Comparison of ENCODE assay signal across 24 mouse cellular contexts in the genomic region with DNA sequence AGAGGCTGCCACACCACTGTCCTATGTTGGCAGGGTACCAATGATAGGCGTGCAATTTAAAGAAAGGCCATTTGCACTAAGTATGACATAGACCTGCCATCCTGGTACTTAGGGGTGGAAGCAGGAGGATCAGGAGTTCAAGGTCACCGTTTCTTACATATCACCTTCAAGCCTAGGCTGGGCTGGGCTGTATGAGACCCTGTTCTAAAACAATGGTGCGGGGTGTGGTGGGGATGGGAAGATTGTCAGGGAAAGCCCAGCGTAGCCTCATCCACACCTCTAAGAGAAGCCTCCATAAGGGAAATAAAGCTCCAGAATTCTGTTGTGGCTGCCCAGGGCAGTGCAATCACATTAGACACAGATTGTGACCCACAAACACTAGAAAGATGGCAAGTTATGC. TPM values are rescaled to one million over a fixed set of nuclear protein-coding genes. Genes with fewer than 3 reads are reported as not detected.
DNase-seq lines count a peak whose midpoint lies in the region; ATAC-seq and TF ChIP-seq lines count a peak whose summit lies in the region.
"Had no signal": no experiment of that assay in that cellular context is flagged by ENCODE, and none has a peak within 500 bp of the region (broad histone marks: within the 10 kb centered on the region; RNA-seq: fewer than 3 reads in every experiment).

No protein-coding gene starts in this region.

- H3K9me3 ChIP-seq in megakaryocyte, embryonic 14.5 days, result no peaks in the 10 kb centered on the region
- H3K9me3 ChIP-seq in ES-E14 (ENCODE audit: control insufficient read depth, insufficient read depth, low read depth, low read length), result no peaks in the 10 kb centered on the region
- H3K9me3 ChIP-seq in lung, postnatal 0 days (ENCODE audit: low read length), result no peaks in the 10 kb centered on the region
- H3K9me3 ChIP-seq in heart, embryonic 11.5 days (replicated peaks; ENCODE audit: control insufficient read depth, low read length), result no peaks in the 10 kb centered on the region
- H3K9me3 ChIP-seq: embryonic facial prominence, embryonic 12.5 days; embryonic facial prominence, embryonic 15.5 days; heart, embryonic 10.5 days; hindbrain, embryonic 13.5 days; intestine, embryonic 15.5 days had no signal

- in situ Hi-C loops in ES-E14 (cut with MboI; ENCODE audit: low sequenced_read_pairs in 2 of 2, unreplicated experiment in 2 of 2), result no loop called here

- no peaks in the 10 kb centered on the region for H3K27me3 ChIP-seq in megakaryocyte, embryonic 14.5 days (replicated peaks)
- H3K27me3 ChIP-seq in lung, postnatal 0 days (replicated peaks; ENCODE audit: insufficient read depth, low read length), result no peaks in the 10 kb centered on the region
- peaks cover 5% of the 10 kb centered on the region; the same call in 1 of the 2 replicates for H3K27me3 ChIP-seq in heart, embryonic 11.5 days (ENCODE audit: control insufficient read depth, insufficient read depth, low read length)
- H3K27me3 ChIP-seq: CH12.LX; embryonic facial prominence, embryonic 12.5 days; embryonic facial prominence, embryonic 15.5 days; hindbrain, embryonic 13.5 days; intestine, embryonic 15.5 days had no signal

- no peak for TF ChIP-seq CTCF in lung, postnatal 0 days (IDR thresholded peaks at IDR 0.05)

- DNase-seq in cerebellum, adult 9-10 months, result peak; percentile 12
- DNase-seq in cerebellum, postnatal 25 days, result no peak
- DNase-seq in ES-E14 (ENCODE audit: low read depth, low spot score) (peak; percentile 51), ZHBTc4 (ENCODE audit: low read depth, low spot score) (peak; percentile 87)
- no peak for DNase-seq in lung, postnatal 0 days (ENCODE audit: low spot score)
- DNase-seq: adrenal gland, adult 2 months; adrenal gland, postnatal 14 days; B cell, adult 2 months; forebrain, postnatal 0 days; gastrocnemius, postnatal 36 days; heart, adult 2 months; kidney, adult 11 months; kidney, adult 9 months had no signal

- peaks cover 76% of the 10 kb centered on the region for H3K36me3 ChIP-seq in megakaryocyte, embryonic 14.5 days (replicated peaks; ENCODE audit: low read length)
- no peaks in the 10 kb centered on the region for H3K36me3 ChIP-seq in ES-E14 (ENCODE audit: control insufficient read depth, insufficient read depth, low read length, poor library complexity, severe bottlenecking)
- no peaks in the 10 kb centered on the region for H3K36me3 ChIP-seq in lung, postnatal 0 days (ENCODE audit: insufficient read depth, low read length)
- H3K36me3 ChIP-seq in heart, embryonic 11.5 days (ENCODE audit: control insufficient read depth, insufficient read depth, low read length), result no peaks in the 10 kb centered on the region; the same call in 1 of the 2 replicates
- H3K36me3 ChIP-seq: embryonic facial prominence, embryonic 12.5 days; embryonic facial prominence, embryonic 15.5 days; hindbrain, embryonic 13.5 days; intestine, embryonic 15.5 days had no signal

- TF ChIP-seq EP300 in lung, postnatal 0 days (IDR thresholded peaks at IDR 0.05), result no peak

- ATAC-seq in megakaryocyte, adult 5-6 weeks (ENCODE audit: poor library complexity, severe bottlenecking), result no peak
- no peak for ATAC-seq in lung, postnatal 0 days
- no peak for ATAC-seq in heart, embryonic 11.5 days (replicated peaks; ENCODE audit: insufficient number of reproducible peaks, low FRiP score, low TSS enrichment)
- ATAC-seq: forebrain, embryonic 14.5 days; forebrain, postnatal 0 days; hindbrain, embryonic 16.5 days; intestine, embryonic 15.5 days had no signal

- peak overlapping the region; percentile 51 for H3K4me3 ChIP-seq in megakaryocyte, embryonic 14.5 days (replicated peaks)
- no peak overlapping the region for H3K4me3 ChIP-seq in ES-E14 (ENCODE audit: insufficient read depth in 1 of 2, low read depth in 1 of 2, low read length in 2 of 2, poor library complexity in 1 of 2, severe bottlenecking in 1 of 2)
- H3K4me3 ChIP-seq in lung, postnatal 0 days (ENCODE audit: low read depth, low read length), result no peak overlapping the region
- H3K4me3 ChIP-seq in heart, embryonic 11.5 days (ENCODE audit: low read depth, low read length), result no peak overlapping the region
- H3K4me3 ChIP-seq: embryonic facial prominence, embryonic 12.5 days; embryonic facial prominence, embryonic 15.5 days; heart, adult 2 months; heart, embryonic 10.5 days; hindbrain, embryonic 13.5 days; intestine, embryonic 15.5 days had no signal

- no peak overlapping the region for H3K4me2 ChIP-seq in lung, postnatal 0 days (replicated peaks; ENCODE audit: low read depth, low read length)
- H3K4me2 ChIP-seq in heart, embryonic 11.5 days, result no peak overlapping the region
- H3K4me2 ChIP-seq: embryonic facial prominence, embryonic 12.5 days; embryonic facial prominence, embryonic 15.5 days; hindbrain, embryonic 13.5 days; intestine, embryonic 15.5 days had no signal

- H3K4me1 ChIP-seq in megakaryocyte, embryonic 14.5 days, result peaks cover 94% of the 10 kb centered on the region
- peaks cover 16 to 28% of the 10 kb centered on the region in 2 experiments for H3K4me1 ChIP-seq in ES-E14 (ENCODE audit: control insufficient read depth in 2 of 2, insufficient read depth in 2 of 2, low read length in 2 of 2, poor library complexity in 1 of 2)
- H3K4me1 ChIP-seq in lung, postnatal 0 days (ENCODE audit: insufficient read depth, low read depth, low read length), result peaks cover 10% of the 10 kb centered on the region; the same call in 1 of the 2 replicates
- H3K4me1 ChIP-seq in heart, embryonic 11.5 days (ENCODE audit: control insufficient read depth, insufficient read depth, low read length), result peaks cover 60% of the 10 kb centered on the region

- peak overlapping the region; percentile 17; the same call in 1 of the 2 replicates for H3K9ac ChIP-seq in ES-E14 (ENCODE audit: insufficient read depth, low read depth, low read length, poor library complexity, severe bottlenecking)
- H3K9ac ChIP-seq in lung, postnatal 0 days (replicated peaks; ENCODE audit: low read depth), result no peak overlapping the region
- H3K9ac ChIP-seq in heart, embryonic 11.5 days (ENCODE audit: low read depth, low read length), result no peak overlapping the region
- H3K9ac ChIP-seq: embryonic facial prominence, embryonic 12.5 days; embryonic facial prominence, embryonic 15.5 days; forebrain, postnatal 0 days; intestine, embryonic 15.5 days had no signal

- 90% methylated on average over 4 of the region's 4 CpGs for WGBS in lung, postnatal 0 days
- 90% methylated on average over 4 of the region's 4 CpGs for WGBS in heart, embryonic 11.5 days (ENCODE audit: insufficient replicate concordance)

- 0 out of 2 replicates have a peak overlapping the region, but pooled peaks have one; percentile 27 for H3K27ac ChIP-seq in ES-E14 (ENCODE audit: insufficient read depth, low read depth, low read length, poor library complexity, severe bottlenecking)
- no peak overlapping the region for H3K27ac ChIP-seq in lung, postnatal 0 days (ENCODE audit: low read length)
- H3K27ac ChIP-seq in heart, embryonic 11.5 days (ENCODE audit: low read depth, low read length), result no peak overlapping the region
- H3K27ac ChIP-seq: embryonic facial prominence, embryonic 12.5 days; embryonic facial prominence, embryonic 15.5 days; heart, adult 2 months; heart, embryonic 10.5 days; hindbrain, embryonic 13.5 days; intestine, embryonic 15.5 days had no signal

TF ChIP-seq in ES-E14, 5 proteins besides CTCF, POLR2A, EP300 and RAD21:
- TF ChIP-seq CHD2 (IDR thresholded peaks at IDR 0.05; ENCODE audit: low read depth, low read length) (no peak), MAFK (IDR thresholded peaks at IDR 0.05; ENCODE audit: insufficient read depth, low read depth, low read length) (no peak), HCFC1 (IDR thresholded peaks at IDR 0.05; ENCODE audit: borderline replicate concordance, insufficient read depth, low read length) (no peak), ZC3H11A (IDR thresholded peaks at IDR 0.05; ENCODE audit: borderline replicate concordance, low read depth, low read length) (no peak), ZNF384 (IDR thresholded peaks at IDR 0.05; ENCODE audit: low read depth, low read length) (no peak)
TF ChIP-seq in ES-E14: peak in this region for 0.

RNA-seq across cellular contexts. Expression of a gene that starts 4.3 kb away (rescaled TPM):
- 55.0 and 143 TPM in 2 replicates for polyA plus RNA-seq in megakaryocyte, embryonic 14.5 days (2012; ENCODE audit: insufficient read depth, low replicate concordance)
- 31.3 and 61.1 TPM in 2 replicates for total RNA-seq in megakaryocyte, adult 5-6 weeks (2015)
- total RNA-seq in megakaryocyte, adult 5-6 weeks (2017), result 15.5 and 20.4 TPM in 2 replicates
- 41.0 and 45.6 TPM in 2 replicates for total RNA-seq in ES-E14 (2012; rRNA removed)
- 54.3 and 66.2 TPM in 2 replicates for polyA plus RNA-seq in lung, postnatal 0 days (2015; fragmentation: Nextera tagmentation; extraction: Ambion mirVana)
- 63.2 and 72.3 TPM in 2 replicates for polyA plus RNA-seq in heart, embryonic 11.5 days (2014; fragmentation: Nextera tagmentation; extraction: Ambion mirVana)

Comparison
In these comparisons a context has a peak if more than half of its experiments do, and no peak if none do; other contexts are left out.
1. DNase-seq: peak in cerebellum, adult 9-10 months (single experiment), ES-E14 (single experiment) and ZHBTc4 (single experiment); none in cerebellum, postnatal 25 days (0 of 2) and lung, postnatal 0 days (single experiment).